Mouse (Mus musculus): ENCODE measurements around the gene Clmn.
A peak's percentile ranks its signal among the peaks of the same experiment; 100 is the strongest.

Gene Clmn

GRCm38 (mm10) chr12:104814291-104814690 lies 50.6 kb downstream of the Clmn start:
- ATAC-seq (ENCODE audit: low TSS enrichment), result no peak

GRCm38 (mm10) chr12:104813762-104814161 lies 51.1 kb downstream of the Clmn start:
- ATAC-seq (ENCODE audit: low TSS enrichment), result no peak

DNA sequence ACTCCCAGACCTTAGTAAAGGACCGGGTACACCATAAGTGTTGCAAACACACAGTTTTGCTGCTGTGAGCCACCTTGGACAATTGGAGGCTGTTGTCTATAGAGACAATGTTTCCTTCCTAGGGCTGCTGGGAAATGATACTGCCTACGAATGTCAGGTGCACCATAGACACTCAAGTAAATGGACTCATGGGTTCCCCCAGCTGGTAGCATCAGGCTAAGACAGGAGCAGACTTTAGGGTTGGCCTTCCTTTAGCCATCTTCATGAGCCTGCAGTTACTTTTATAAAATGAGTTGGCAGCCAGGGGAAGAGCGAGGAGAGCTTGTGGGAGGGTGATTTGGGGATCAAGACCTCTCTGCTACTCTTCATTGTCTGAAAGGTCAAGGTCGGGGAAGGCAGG lies 52.2 kb downstream of the Clmn start:
- ATAC-seq (ENCODE audit: low TSS enrichment), result peak; percentile 65; the same call in 1 of the 2 replicates

- ATAC-seq (ENCODE audit: low TSS enrichment), result no peak
These were observed 53.9 kb downstream of the Clmn start for GRCm38 (mm10) chr12:104810923-104811443.

GRCm38 (mm10) chr12:104808421-104809067 lies 56.3 kb downstream of the Clmn start:
- no peak for ATAC-seq (ENCODE audit: low TSS enrichment)

DNA sequence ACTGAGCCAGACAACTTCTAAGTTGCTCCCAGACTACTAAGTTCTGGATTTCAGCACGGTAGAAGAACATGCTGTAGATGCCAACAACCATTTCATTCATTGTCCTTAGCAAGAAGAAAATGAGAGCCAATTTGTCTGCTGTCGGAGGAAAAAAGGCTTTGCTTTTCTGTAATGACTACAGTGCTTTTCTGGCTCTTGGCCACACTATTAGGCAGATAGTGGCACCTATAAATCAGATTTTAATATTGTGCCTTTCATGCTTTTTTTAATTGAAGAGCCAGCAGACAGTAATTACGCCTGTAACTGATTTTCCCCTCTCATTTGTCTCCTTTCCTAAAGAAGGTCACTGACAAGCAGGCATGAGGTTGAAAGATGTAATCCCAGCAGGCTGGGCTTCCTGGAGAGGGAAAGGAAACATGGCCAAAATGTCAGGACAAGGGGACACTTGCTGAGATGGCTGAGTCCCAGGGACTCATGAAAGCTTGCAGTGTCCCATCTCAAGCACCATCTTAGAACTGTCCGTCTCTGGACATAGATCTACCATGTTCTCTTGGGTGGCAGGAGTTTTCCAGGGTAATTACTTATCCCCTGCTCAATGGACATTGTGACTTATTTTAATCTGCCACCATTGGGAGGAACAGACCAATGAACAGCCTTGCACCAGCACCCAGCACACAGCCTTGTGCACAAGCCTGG lies 58.0 kb downstream of the Clmn start:
- no peak for ATAC-seq (ENCODE audit: low TSS enrichment)

DNA sequence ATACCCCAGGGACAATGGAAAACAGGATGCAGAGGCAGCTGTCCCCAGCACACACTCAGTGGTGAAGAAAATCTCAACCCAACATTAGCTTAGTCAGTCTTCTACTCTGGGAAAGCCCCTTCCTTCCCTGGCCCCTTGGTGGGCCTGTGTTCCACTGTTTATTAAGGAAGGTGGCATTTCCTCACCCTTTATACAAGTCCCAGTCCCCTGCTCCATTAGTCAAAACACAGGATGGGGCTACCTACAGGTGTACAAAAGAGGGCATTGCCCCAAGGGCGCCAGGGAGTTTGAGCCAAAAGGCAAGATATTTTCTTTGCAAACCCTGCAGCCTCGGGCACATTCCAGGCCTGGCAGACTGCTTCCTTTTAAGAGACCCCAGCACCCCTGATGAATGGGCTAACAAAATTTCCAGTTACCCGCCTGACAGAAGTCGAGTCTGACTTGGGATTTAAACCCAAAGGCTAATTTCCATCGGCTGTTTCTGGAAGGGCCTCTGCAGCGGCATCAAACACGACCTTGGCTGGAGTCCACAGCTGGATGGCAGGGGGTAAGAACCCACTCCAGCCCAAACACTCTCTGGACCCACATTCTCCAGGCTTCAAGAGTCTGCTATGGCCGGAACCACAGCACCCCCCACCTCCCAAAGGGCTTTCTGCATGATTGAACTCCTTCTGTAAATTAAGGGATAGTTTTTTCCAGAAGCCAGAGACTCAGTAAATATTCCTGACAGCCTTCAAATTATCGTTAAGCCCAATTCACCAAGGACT lies 63.2 kb downstream of the Clmn start:
- ATAC-seq (ENCODE audit: low TSS enrichment), result no peak

DNA sequence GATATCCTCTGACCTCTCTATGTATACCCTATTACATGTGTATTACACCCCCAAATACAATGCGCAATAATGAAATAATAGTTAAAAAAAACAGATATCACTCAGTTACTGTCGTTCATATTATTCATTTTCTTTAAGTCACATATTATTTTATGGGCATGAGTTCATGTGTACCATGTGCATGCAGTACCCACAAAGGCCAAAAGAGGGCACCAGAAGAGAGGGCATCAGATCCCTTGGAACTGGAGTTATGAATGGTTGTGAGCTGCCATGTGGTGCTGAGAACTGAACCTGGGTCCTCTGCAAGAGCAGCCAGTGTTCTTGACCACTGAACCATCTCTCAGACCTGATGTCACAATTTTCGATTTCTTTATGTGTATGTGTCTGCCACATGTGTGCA lies 65.5 kb downstream of the Clmn start:
- no peak for ATAC-seq (ENCODE audit: low TSS enrichment)

- no peak for ATAC-seq (ENCODE audit: low TSS enrichment)
These were observed 67.0 kb downstream of the Clmn start for GRCm38 (mm10) chr12:104797905-104798304.

DNA sequence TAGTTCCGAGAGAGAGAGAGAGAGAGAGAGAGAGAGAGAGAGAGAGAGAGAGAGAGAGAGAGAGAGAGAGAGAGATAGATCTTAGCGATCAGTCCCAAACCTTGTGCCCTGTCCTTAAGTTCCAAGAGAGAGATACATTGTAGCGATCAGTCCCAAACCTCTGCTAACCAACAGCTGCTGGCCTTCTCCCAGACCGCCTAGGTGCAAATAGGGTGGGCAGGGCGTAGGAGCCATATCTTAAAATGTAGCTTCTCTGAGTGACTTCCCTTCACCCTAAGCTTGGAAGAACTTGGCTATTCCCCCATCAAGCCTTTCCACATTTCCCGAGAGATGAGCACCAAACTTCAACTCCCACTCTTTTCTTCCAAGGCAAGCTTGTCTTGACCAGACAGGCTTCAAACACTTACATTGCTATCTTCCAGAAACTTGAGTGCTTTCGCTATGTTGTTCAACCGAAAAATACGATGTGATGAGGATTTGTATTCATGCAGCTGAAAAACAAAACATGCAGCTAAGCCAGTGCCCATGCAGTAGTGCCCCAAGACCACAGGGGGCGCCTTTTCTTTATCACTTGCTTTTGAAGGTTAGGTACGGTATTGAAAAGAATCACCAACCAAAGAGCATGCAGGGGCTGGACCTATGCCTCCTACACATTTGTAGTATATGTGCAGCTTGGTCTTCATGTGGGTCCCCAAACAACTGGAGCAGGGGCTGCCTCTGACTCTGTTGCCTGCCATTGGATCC lies 68.1 kb downstream of the Clmn start:
- ATAC-seq (ENCODE audit: low TSS enrichment), result no peak

DNA sequence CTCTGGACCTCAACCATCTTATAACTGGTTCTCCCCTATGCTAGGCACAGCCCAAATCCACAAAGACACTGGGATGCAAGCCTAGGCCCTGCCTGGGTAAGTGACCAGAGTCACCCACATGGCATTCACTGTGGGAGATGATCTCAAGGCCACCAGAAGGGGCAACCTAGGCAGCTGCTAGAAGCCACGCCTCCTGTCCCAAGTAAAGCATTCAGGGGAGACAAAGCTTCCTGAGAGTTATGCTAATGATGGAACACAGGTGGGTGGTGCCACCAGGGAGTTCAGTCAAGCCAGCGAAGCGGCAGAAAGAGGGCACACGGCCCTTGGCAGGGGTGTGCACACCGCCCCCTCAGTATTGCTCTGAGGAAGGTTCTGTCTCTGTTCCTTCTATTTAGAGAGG lies 69.9 kb downstream of the Clmn start:
- peak; percentile 23; the same call in 1 of the 2 replicates for ATAC-seq (ENCODE audit: low TSS enrichment)

- ATAC-seq (ENCODE audit: low TSS enrichment), result no peak
These were observed 71.4 kb downstream of the Clmn start for GRCm38 (mm10) chr12:104793486-104793885.

- ATAC-seq (ENCODE audit: low TSS enrichment), result no peak
These were observed 87.3 kb downstream of the Clmn start for GRCm38 (mm10) chr12:104777603-104778002.

- no peak for ATAC-seq (ENCODE audit: low TSS enrichment)
These were observed 92.9 kb downstream of the Clmn start for GRCm38 (mm10) chr12:104771941-104772340.

- no peak for ATAC-seq (ENCODE audit: low TSS enrichment)
These were observed 95.6 kb downstream of the Clmn start for GRCm38 (mm10) chr12:104769201-104769785.

- ATAC-seq (ENCODE audit: low TSS enrichment), result no peak
These were observed 97.7 kb downstream of the Clmn start for GRCm38 (mm10) chr12:104767183-104767582.

- ATAC-seq (ENCODE audit: low TSS enrichment), result no peak
These were observed 99.1 kb downstream of the Clmn start for GRCm38 (mm10) chr12:104765761-104766160.

GRCm38 (mm10) chr12:104765116-104765515 lies 99.8 kb downstream of the Clmn start:
- ATAC-seq (ENCODE audit: low TSS enrichment), result no peak

GRCm38 (mm10) chr12:104763918-104764317 lies 101.0 kb downstream of the Clmn start:
- no peak for ATAC-seq (ENCODE audit: low TSS enrichment)

- ATAC-seq (ENCODE audit: low TSS enrichment), result no peak
These were observed 103.5 kb downstream of the Clmn start for GRCm38 (mm10) chr12:104761411-104761810.

GRCm38 (mm10) chr12:104758066-104758465 lies 106.8 kb downstream of the Clmn start:
- no peak for ATAC-seq (ENCODE audit: low TSS enrichment)

Data from frontal cortex, adult (tissue).